Mouse (Mus musculus): ENCODE data around the gene Mapk10. TPM values are rescaled to one million over a fixed set of nuclear protein-coding genes. Genes with fewer than 3 reads are reported as not detected.
A peak's percentile ranks its signal among the peaks of the same experiment; 100 is the strongest.
"Not testable (repeated sequence)": the region's sequence is repeated elsewhere in the genome, so short reads cannot be mapped to it uniquely, and the experiment has no call there.

Mapk10 gene
- total RNA-seq, 2 experiments from 2014 or later = 30.0 to 37.4 TPM

GRCm38 (mm10) chr5:102978382-102978781 is 232.8 kb downstream of the Mapk10 start:
- DNase-seq = no peak
- intact Hi-C loops (cut with DNase I) = no loop called here

- peak in 1 of 2 experiments; percentile 2 for DNase-seq
- intact Hi-C loops (cut with DNase I) = no loop called here
These were observed 234.0 kb downstream of the Mapk10 start for GRCm38 (mm10) chr5:102977138-102977537.

- intact Hi-C loops (cut with DNase I) = no loop called here
- DNase-seq = no peak
These were observed 234.6 kb downstream of the Mapk10 start for GRCm38 (mm10) chr5:102976540-102976939.

- DNase-seq = no peak
- intact Hi-C loops (cut with DNase I) = no loop called here
These were observed 236.7 kb downstream of the Mapk10 start for GRCm38 (mm10) chr5:102974400-102974799.

- DNase-seq = no peak
- intact Hi-C loops (cut with DNase I) = no loop called here
These were observed 246.7 kb downstream of the Mapk10 start for GRCm38 (mm10) chr5:102964396-102964795.

GRCm38 (mm10) chr5:102953414-102953813 is 257.7 kb downstream of the Mapk10 start:
- intact Hi-C loops (cut with DNase I) = no loop called here
- no peak for DNase-seq

- intact Hi-C loops (cut with DNase I) = no loop called here
- DNase-seq = no peak
These were observed 258.2 kb downstream of the Mapk10 start for GRCm38 (mm10) chr5:102952918-102953317.

GRCm38 (mm10) chr5:102947061-102947711 is 263.9 kb downstream of the Mapk10 start:
- intact Hi-C loops (cut with DNase I) = no loop called here
- DNase-seq = peak; percentile 36 to 41

- no peak for DNase-seq
- intact Hi-C loops (cut with DNase I) = no loop called here
These were observed 264.5 kb downstream of the Mapk10 start for GRCm38 (mm10) chr5:102946625-102947024.

- DNase-seq; intact Hi-C loops (cut with DNase I): not testable (repeated sequence)
These were observed 267.1 kb downstream of the Mapk10 start for GRCm38 (mm10) chr5:102943864-102944630.

- DNase-seq = peak; percentile 5 to 10
- intact Hi-C loops (cut with DNase I) = no loop called here
These were observed 281.0 kb downstream of the Mapk10 start for GRCm38 (mm10) chr5:102930161-102930560.

GRCm38 (mm10) chr5:102926786-102927185 is 284.3 kb downstream of the Mapk10 start:
- no peak for DNase-seq
- intact Hi-C loops (cut with DNase I) = no loop called here

- no peak for DNase-seq
- intact Hi-C loops (cut with DNase I) = no loop called here
These were observed 290.9 kb downstream of the Mapk10 start for GRCm38 (mm10) chr5:102920199-102920598.

- DNase-seq = no peak
- intact Hi-C loops (cut with DNase I) = no loop called here
These were observed 305.5 kb downstream of the Mapk10 start for GRCm38 (mm10) chr5:102905441-102906211.

- intact Hi-C loops (cut with DNase I) = no loop called here
- no peak for DNase-seq
These were observed 307.1 kb downstream of the Mapk10 start for GRCm38 (mm10) chr5:102904066-102904465.

- intact Hi-C loops (cut with DNase I) = no loop called here
- DNase-seq = no peak
These were observed 307.6 kb downstream of the Mapk10 start for GRCm38 (mm10) chr5:102903487-102903886.

- DNase-seq = peak in 1 of 2 experiments; percentile 7
- intact Hi-C loops (cut with DNase I) = no loop called here
These were observed 310.0 kb downstream of the Mapk10 start for GRCm38 (mm10) chr5:102901176-102901575.

- DNase-seq = no peak
- intact Hi-C loops (cut with DNase I) = no loop called here
These were observed 311.4 kb downstream of the Mapk10 start for GRCm38 (mm10) chr5:102899680-102900215.

GRCm38 (mm10) chr5:102898301-102898700 is 312.8 kb downstream of the Mapk10 start:
- DNase-seq = no peak
- intact Hi-C loops (cut with DNase I) = no loop called here

GRCm38 (mm10) chr5:102892226-102892625 is 318.9 kb downstream of the Mapk10 start:
- no peak for DNase-seq
- intact Hi-C loops (cut with DNase I) = no loop called here

- intact Hi-C loops (cut with DNase I) = no loop called here
- DNase-seq = no peak
These were observed 322.0 kb downstream of the Mapk10 start for GRCm38 (mm10) chr5:102889163-102889488.
